Mouse (Mus musculus): ENCODE data around the gene Pdik1l. TPM values are rescaled to one million over a fixed set of nuclear protein-coding genes. Genes with fewer than 3 reads are reported as not detected.
A peak's percentile ranks its signal among the peaks of the same experiment; 100 is the strongest.

The Pdik1l gene
- total RNA-seq, 1 experiment: 13.2 TPM

DNA sequence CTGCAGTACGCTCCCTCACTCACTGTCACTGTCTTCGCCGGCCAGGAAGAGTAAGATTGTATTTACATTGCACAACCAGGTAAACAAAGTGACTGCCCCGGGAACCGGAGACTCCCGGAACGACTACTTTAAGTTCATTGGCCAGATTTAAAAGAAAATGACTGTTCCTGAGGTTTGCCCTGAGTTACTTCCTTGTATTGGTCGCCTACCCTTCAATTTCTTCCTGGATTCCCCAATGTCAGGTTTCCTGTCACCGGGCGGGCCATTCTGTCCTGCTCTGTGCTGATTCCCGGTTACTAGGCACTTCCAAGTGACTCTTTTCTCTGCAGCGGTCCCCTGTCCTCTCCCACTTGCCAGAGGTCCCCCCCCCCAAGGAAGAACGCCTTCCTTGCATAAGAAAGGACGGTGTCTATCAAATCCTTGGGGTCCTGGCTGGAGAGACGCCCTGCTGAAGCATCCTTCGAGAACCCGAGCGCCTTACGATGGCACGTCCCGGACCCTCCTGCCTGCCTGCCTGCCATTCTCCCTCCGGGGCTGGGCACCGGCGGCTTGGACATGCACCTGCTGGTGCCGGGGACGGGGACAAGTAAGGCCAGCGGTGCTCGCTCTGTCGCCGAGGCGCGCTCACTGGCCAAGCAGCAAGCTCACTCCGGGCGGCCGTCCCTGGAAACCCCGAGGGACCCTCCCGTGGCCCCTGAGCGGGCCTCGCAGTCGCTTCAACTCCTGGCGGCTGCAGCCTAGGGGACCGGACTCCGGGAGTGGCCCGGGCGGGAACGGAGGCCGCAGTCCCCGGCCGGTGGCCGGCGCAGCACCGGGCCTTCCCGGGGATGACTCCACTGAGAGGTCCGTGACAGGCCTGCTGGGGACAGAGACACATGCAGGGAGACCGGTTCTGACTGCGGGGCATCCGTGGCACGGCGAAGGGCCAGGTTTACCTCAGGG is 1.2 kb downstream of the Pdik1l start:
- Histone ChIP-seq H3K9me3 (ENCODE audit: control insufficient read depth, insufficient read depth, low read depth, low read length) (no peaks in the 10 kb centered on the region), H3K27ac (ENCODE audit: insufficient read depth, low read depth, low read length, poor library complexity, severe bottlenecking) (peak overlapping the region; percentile 42; the same call in 1 of the 2 replicates), H3K9ac (ENCODE audit: insufficient read depth, low read depth, low read length, poor library complexity, severe bottlenecking) (peak overlapping the region; percentile 93), H3K4me3 (ENCODE audit: insufficient read depth in 1 of 2, low read depth in 1 of 2, low read length in 2 of 2, poor library complexity in 1 of 2, severe bottlenecking in 1 of 2) (peak overlapping the region; percentile 88 to 92), H3K36me3 (ENCODE audit: control insufficient read depth, insufficient read depth, low read length, poor library complexity, severe bottlenecking) (peaks cover 11% of the 10 kb centered on the region), H3K4me1 (ENCODE audit: control insufficient read depth in 2 of 2, insufficient read depth in 2 of 2, low read length in 2 of 2, poor library complexity in 1 of 2) (peaks cover 0 to 4% of the 10 kb centered on the region in 2 experiments; a peak in 1 of 4 replicates)
- no peak for DNase-seq (ENCODE audit: low read depth, low spot score)
- in situ Hi-C loops (cut with MboI; ENCODE audit: low sequenced_read_pairs in 2 of 2, unreplicated experiment in 2 of 2): no loop called here
- TF ChIP-seq CHD2 (IDR thresholded peaks at IDR 0.05; ENCODE audit: low read depth, low read length) (no peak), ZC3H11A (IDR thresholded peaks at IDR 0.05; ENCODE audit: borderline replicate concordance, low read depth, low read length) (no peak), HCFC1 (IDR thresholded peaks at IDR 0.05; ENCODE audit: borderline replicate concordance, insufficient read depth, low read length) (no peak), ZNF384 (IDR thresholded peaks at IDR 0.05; ENCODE audit: low read depth, low read length) (no peak), MAFK (IDR thresholded peaks at IDR 0.05; ENCODE audit: insufficient read depth, low read depth, low read length) (no peak)

DNA sequence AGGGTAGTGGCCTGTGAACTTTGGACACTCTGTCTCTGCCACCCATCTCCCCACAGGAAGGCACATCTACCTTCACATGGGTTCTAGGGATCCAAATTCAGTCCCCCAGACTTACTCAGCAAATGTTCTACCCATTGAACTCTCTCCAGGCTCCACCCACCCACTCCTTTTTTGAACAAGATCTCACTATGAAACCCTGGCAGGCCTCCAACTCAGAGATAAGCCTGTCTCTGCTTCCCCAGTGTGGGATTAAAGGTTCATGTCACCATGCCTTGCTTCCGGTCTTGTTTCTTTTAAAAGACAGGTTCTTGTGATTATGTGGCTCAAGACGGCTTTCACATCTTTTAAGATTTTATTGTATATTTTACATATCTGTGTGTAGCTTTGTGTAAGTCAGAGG is 2.8 kb downstream of the Pdik1l start:
- H3K36me3 ChIP-seq (ENCODE audit: control insufficient read depth, insufficient read depth, low read length, poor library complexity, severe bottlenecking): peaks cover 11% of the 10 kb centered on the region
- TF ChIP-seq ZNF384 (IDR thresholded peaks at IDR 0.05; ENCODE audit: low read depth, low read length) (no peak), HCFC1 (IDR thresholded peaks at IDR 0.05; ENCODE audit: borderline replicate concordance, insufficient read depth, low read length) (no peak), MAFK (IDR thresholded peaks at IDR 0.05; ENCODE audit: insufficient read depth, low read depth, low read length) (no peak), ZC3H11A (IDR thresholded peaks at IDR 0.05; ENCODE audit: borderline replicate concordance, low read depth, low read length) (no peak), CHD2 (IDR thresholded peaks at IDR 0.05; ENCODE audit: low read depth, low read length) (no peak)
- peaks cover 0 to 4% of the 10 kb centered on the region in 2 experiments; a peak in 1 of 4 replicates for H3K4me1 ChIP-seq (ENCODE audit: control insufficient read depth in 2 of 2, insufficient read depth in 2 of 2, low read length in 2 of 2, poor library complexity in 1 of 2)
- in situ Hi-C loops (cut with MboI; ENCODE audit: low sequenced_read_pairs in 2 of 2, unreplicated experiment in 2 of 2): no loop called here
- DNase-seq (ENCODE audit: low read depth, low spot score): no peak
- H3K27ac ChIP-seq (ENCODE audit: insufficient read depth, low read depth, low read length, poor library complexity, severe bottlenecking): no peak overlapping the region
- no peak overlapping the region for H3K9ac ChIP-seq (ENCODE audit: insufficient read depth, low read depth, low read length, poor library complexity, severe bottlenecking)
- no peaks in the 10 kb centered on the region for H3K9me3 ChIP-seq (ENCODE audit: control insufficient read depth, insufficient read depth, low read depth, low read length)
- H3K4me3 ChIP-seq (ENCODE audit: insufficient read depth in 1 of 2, low read depth in 1 of 2, low read length in 2 of 2, poor library complexity in 1 of 2, severe bottlenecking in 1 of 2): no peak overlapping the region

DNA sequence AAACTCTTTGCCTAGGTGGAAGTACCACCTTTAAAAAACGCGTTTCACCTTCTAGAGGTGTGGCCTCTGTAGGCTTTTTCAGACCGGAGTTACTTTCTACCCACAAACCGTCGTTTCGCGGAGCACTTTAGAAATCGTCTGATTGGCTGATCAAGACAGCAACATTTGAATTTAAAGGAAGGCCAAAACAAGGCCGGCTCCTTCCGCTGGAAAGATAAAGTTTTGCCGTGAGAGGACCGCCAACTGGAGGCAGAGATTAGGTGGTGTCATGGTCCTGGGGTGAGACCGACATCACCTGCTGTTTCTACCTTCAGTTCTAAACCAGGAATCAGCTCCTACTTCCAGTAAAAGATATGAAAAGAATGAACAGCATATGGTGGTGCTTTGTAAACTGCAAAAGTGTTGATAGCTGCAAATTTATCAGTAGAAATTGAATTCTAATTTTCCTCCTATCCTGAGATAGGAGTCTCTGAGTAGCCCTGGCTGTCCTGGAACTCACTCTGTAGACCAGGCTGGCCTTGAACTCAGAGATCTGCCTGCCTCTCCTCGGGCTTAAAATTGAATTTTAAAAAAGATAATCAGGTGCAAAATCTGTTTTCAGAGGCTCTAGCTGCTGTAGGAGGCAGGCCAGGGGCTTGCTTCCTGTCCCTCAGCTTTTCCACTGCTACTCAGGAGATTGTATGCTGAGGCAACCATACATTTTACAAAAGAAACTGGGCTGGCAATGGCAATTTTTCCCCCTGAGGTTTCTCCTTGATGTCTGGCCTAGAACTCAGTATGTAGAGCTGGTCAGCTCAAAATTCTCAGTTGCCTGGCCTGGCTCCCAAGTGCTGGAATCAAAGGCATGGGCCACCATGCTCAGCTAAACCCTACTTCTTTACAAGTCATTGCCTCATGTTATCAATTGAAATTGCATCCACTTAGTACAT is 14.0 kb downstream of the Pdik1l start:
- Histone ChIP-seq H3K9me3 (ENCODE audit: control insufficient read depth, insufficient read depth, low read depth, low read length) (no peaks in the 10 kb centered on the region), H3K27ac (ENCODE audit: insufficient read depth, low read depth, low read length, poor library complexity, severe bottlenecking) (no peak overlapping the region), H3K36me3 (ENCODE audit: control insufficient read depth, insufficient read depth, low read length, poor library complexity, severe bottlenecking) (peaks cover 8% of the 10 kb centered on the region), H3K9ac (ENCODE audit: insufficient read depth, low read depth, low read length, poor library complexity, severe bottlenecking) (peak overlapping the region; percentile 28; the same call in 1 of the 2 replicates), H3K4me1 (ENCODE audit: control insufficient read depth in 2 of 2, insufficient read depth in 2 of 2, low read length in 2 of 2, poor library complexity in 1 of 2) (peaks cover 0 to 4% of the 10 kb centered on the region in 2 experiments; a peak in 3 of 4 replicates), H3K4me3 (ENCODE audit: insufficient read depth in 1 of 2, low read depth in 1 of 2, low read length in 2 of 2, poor library complexity in 1 of 2, severe bottlenecking in 1 of 2) (peak overlapping the region; percentile 17 to 70; a peak in 3 of 4 replicates)
- in situ Hi-C loops (cut with MboI; ENCODE audit: low sequenced_read_pairs in 2 of 2, unreplicated experiment in 2 of 2): no loop called here
- DNase-seq (ENCODE audit: low read depth, low spot score): no peak
- TF ChIP-seq HCFC1 (IDR thresholded peaks at IDR 0.05; ENCODE audit: borderline replicate concordance, insufficient read depth, low read length) (no peak), ZC3H11A (IDR thresholded peaks at IDR 0.05; ENCODE audit: borderline replicate concordance, low read depth, low read length) (no peak), ZNF384 (IDR thresholded peaks at IDR 0.05; ENCODE audit: low read depth, low read length) (no peak), CHD2 (IDR thresholded peaks at IDR 0.05; ENCODE audit: low read depth, low read length) (no peak), MAFK (IDR thresholded peaks at IDR 0.05; ENCODE audit: insufficient read depth, low read depth, low read length) (no peak)

GRCm38 (mm10) chr4:134272731-134273416 is 14.8 kb downstream of the Pdik1l start:
- H3K36me3 ChIP-seq (ENCODE audit: control insufficient read depth, insufficient read depth, low read length, poor library complexity, severe bottlenecking): peaks cover 2% of the 10 kb centered on the region; the same call in 1 of the 2 replicates
- peak overlapping the region; percentile 17 to 70; a peak in 3 of 4 replicates for H3K4me3 ChIP-seq (ENCODE audit: insufficient read depth in 1 of 2, low read depth in 1 of 2, low read length in 2 of 2, poor library complexity in 1 of 2, severe bottlenecking in 1 of 2)
- TF ChIP-seq ZNF384 (IDR thresholded peaks at IDR 0.05; ENCODE audit: low read depth, low read length) (no peak), MAFK (IDR thresholded peaks at IDR 0.05; ENCODE audit: insufficient read depth, low read depth, low read length) (no peak), CHD2 (IDR thresholded peaks at IDR 0.05; ENCODE audit: low read depth, low read length) (no peak), HCFC1 (IDR thresholded peaks at IDR 0.05; ENCODE audit: borderline replicate concordance, insufficient read depth, low read length) (no peak), ZC3H11A (IDR thresholded peaks at IDR 0.05; ENCODE audit: borderline replicate concordance, low read depth, low read length) (no peak)
- no peaks in the 10 kb centered on the region for H3K9me3 ChIP-seq (ENCODE audit: control insufficient read depth, insufficient read depth, low read depth, low read length)
- no peak overlapping the region for H3K27ac ChIP-seq (ENCODE audit: insufficient read depth, low read depth, low read length, poor library complexity, severe bottlenecking)
- peaks cover 0 to 4% of the 10 kb centered on the region in 2 experiments; a peak in 3 of 4 replicates for H3K4me1 ChIP-seq (ENCODE audit: control insufficient read depth in 2 of 2, insufficient read depth in 2 of 2, low read length in 2 of 2, poor library complexity in 1 of 2)
- in situ Hi-C loops (cut with MboI; ENCODE audit: low sequenced_read_pairs in 2 of 2, unreplicated experiment in 2 of 2): no loop called here
- no peak for DNase-seq (ENCODE audit: low read depth, low spot score)
- H3K9ac ChIP-seq (ENCODE audit: insufficient read depth, low read depth, low read length, poor library complexity, severe bottlenecking): no peak overlapping the region; the same call in 1 of the 2 replicates
